In the genomic region with DNA sequence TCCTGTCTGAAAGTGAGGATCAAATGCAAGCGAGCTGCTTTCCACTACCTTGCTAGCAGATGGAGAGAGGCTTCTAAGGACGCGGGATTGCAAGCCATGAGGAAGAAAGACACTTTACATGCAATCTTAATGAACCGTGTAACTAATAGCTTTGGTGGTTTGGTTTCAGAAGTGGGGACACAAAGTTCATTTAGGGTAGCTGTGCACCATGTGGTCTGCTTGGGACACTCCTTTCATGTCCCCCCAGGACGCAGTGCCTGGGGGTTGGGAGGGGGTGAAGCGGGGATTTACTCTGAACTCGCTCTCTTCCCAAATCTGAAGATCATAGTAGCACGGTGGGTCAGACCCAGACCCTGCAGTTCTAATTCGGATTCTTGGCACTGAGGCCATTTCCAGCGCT, we compare ENCODE assay signal across 9 mouse cellular contexts. TPM values are rescaled to one million over a fixed set of nuclear protein-coding genes. Genes with fewer than 3 reads are reported as not detected.
DNase-seq lines count a peak whose midpoint lies in the region; ATAC-seq lines count a peak whose summit lies in the region.
"Had no signal": no experiment of that assay in that cellular context is flagged by ENCODE, and none has a peak within 500 bp of the region (broad histone marks: within the 10 kb centered on the region; RNA-seq: fewer than 3 reads in every experiment).

No protein-coding gene starts in this region.

- peaks cover 83% of the 10 kb centered on the region for H3K27me3 ChIP-seq in megakaryocyte, embryonic 14.5 days (replicated peaks)
- peaks cover 23% of the 10 kb centered on the region for H3K27me3 ChIP-seq in hindbrain, embryonic 11.5 days (ENCODE audit: control insufficient read depth, insufficient read depth, low read length)
- H3K27me3 ChIP-seq in liver, embryonic 16.5 days (ENCODE audit: control insufficient read depth, insufficient read depth, low read depth, low read length), result peaks cover 25% of the 10 kb centered on the region

- peak overlapping the region; percentile 56 for H3K4me2 ChIP-seq in hindbrain, embryonic 11.5 days (replicated peaks; ENCODE audit: low read depth, low read length)
- H3K4me2 ChIP-seq in liver, embryonic 16.5 days (ENCODE audit: low read depth, low read length), result peak overlapping the region; percentile 54

- peak overlapping the region; percentile 38 for H3K4me3 ChIP-seq in megakaryocyte, embryonic 14.5 days (replicated peaks)
- peak overlapping the region; percentile 25; the same call in 1 of the 2 replicates for H3K4me3 ChIP-seq in hindbrain, embryonic 11.5 days (ENCODE audit: low read depth, low read length)
- H3K4me3 ChIP-seq in liver, embryonic 16.5 days (ENCODE audit: low read depth, low read length), result no peak overlapping the region

- no peaks in the 10 kb centered on the region for H3K9me3 ChIP-seq in megakaryocyte, embryonic 14.5 days
- no peaks in the 10 kb centered on the region for H3K9me3 ChIP-seq in hindbrain, embryonic 11.5 days (ENCODE audit: control insufficient read depth, low read length)
- H3K9me3 ChIP-seq in liver, embryonic 16.5 days (replicated peaks; ENCODE audit: control insufficient read depth, low read length), result no peaks in the 10 kb centered on the region

- DNase-seq in hindbrain, embryonic 11.5 days (ENCODE audit: low spot score), result peak; percentile 44
- DNase-seq in frontal cortex, postnatal 14 days (ENCODE audit: low spot score in 2 of 2), result no peak
- DNase-seq in natural killer cell, adult 2 months (ENCODE audit: low spot score in 2 of 2), result no peak
- DNase-seq: cerebellum, adult 9-11 months; thymus, adult 2 months had no signal

- no peak overlapping the region for H3K9ac ChIP-seq in hindbrain, embryonic 11.5 days (ENCODE audit: low read depth, low read length)
- H3K9ac ChIP-seq in liver, embryonic 16.5 days (ENCODE audit: low read depth, low read length), result no peak overlapping the region

- H3K4me1 ChIP-seq in megakaryocyte, embryonic 14.5 days, result peaks cover 10% of the 10 kb centered on the region
- H3K4me1 ChIP-seq in hindbrain, embryonic 11.5 days (replicated peaks; ENCODE audit: control insufficient read depth, insufficient read depth, low read length), result 0 out of 2 replicates have a peak, but pooled peaks cover 3% of the 10 kb centered on the region
- no peaks in the 10 kb centered on the region for H3K4me1 ChIP-seq in liver, embryonic 16.5 days (ENCODE audit: control insufficient read depth, low read depth, low read length)

- H3K27ac ChIP-seq in hindbrain, embryonic 11.5 days (ENCODE audit: low read depth, low read length), result no peak overlapping the region
- no peak overlapping the region for H3K27ac ChIP-seq in liver, embryonic 16.5 days (ENCODE audit: low read length)

- no peak for ATAC-seq in megakaryocyte, adult 5-6 weeks (ENCODE audit: poor library complexity, severe bottlenecking)
- ATAC-seq in hindbrain, embryonic 11.5 days (ENCODE audit: low FRiP score), result no peak
- no peak for ATAC-seq in liver, embryonic 16.5 days (ENCODE audit: low read depth)
- no peak for ATAC-seq in erythroblast, adult 5-6 weeks (replicated peaks; ENCODE audit: low FRiP score, poor library complexity, severe bottlenecking)

- H3K36me3 ChIP-seq in megakaryocyte, embryonic 14.5 days (replicated peaks; ENCODE audit: low read length), result no peaks in the 10 kb centered on the region
- no peaks in the 10 kb centered on the region for H3K36me3 ChIP-seq in hindbrain, embryonic 11.5 days (ENCODE audit: control insufficient read depth, insufficient read depth, low read length)
- no peaks in the 10 kb centered on the region for H3K36me3 ChIP-seq in liver, embryonic 16.5 days (ENCODE audit: control insufficient read depth, insufficient read depth)

- WGBS in hindbrain, embryonic 11.5 days, result 18% methylated on average over 10 of the region's 10 CpGs
- 17% methylated on average over 10 of the region's 10 CpGs for WGBS in liver, embryonic 16.5 days (ENCODE audit: insufficient replicate concordance)

RNA-seq across cellular contexts. Expression of a gene that starts 0.7 kb away (rescaled TPM):
- not detected in 2 replicates for polyA plus RNA-seq in megakaryocyte, embryonic 14.5 days (2012; ENCODE audit: insufficient read depth, low replicate concordance)
- not detected in 2 replicates for total RNA-seq in megakaryocyte, adult 5-6 weeks (2015)
- total RNA-seq in megakaryocyte, adult 5-6 weeks (2017), result not detected in 2 replicates
- not detected in 2 replicates for polyA plus RNA-seq in hindbrain, embryonic 11.5 days (2014; fragmentation: Nextera tagmentation; extraction: Ambion mirVana)
- polyA plus RNA-seq in liver, embryonic 16.5 days (2015; fragmentation: Nextera tagmentation; extraction: Ambion mirVana), result 0.06 TPM in 1 of 2 replicates, not detected in the other
- not detected in 2 replicates for total RNA-seq in erythroblast, adult 5-6 weeks (2015; ENCODE audit: low replicate concordance)
- total RNA-seq in erythroblast, adult 5-6 weeks (2017; ENCODE audit: low replicate concordance), result not detected in 2 replicates

RNA-seq across cellular contexts. Expression of a gene that starts 36.2 kb away (rescaled TPM):
- polyA plus RNA-seq in megakaryocyte, embryonic 14.5 days (2012; ENCODE audit: insufficient read depth, low replicate concordance), result not detected in 2 replicates
- not detected in 2 replicates for total RNA-seq in megakaryocyte, adult 5-6 weeks (2015)
- total RNA-seq in megakaryocyte, adult 5-6 weeks (2017), result not detected in 2 replicates
- 0.08 and 0.15 TPM in 2 replicates for polyA plus RNA-seq in hindbrain, embryonic 11.5 days (2014; fragmentation: Nextera tagmentation; extraction: Ambion mirVana)
- polyA plus RNA-seq in liver, embryonic 16.5 days (2015; fragmentation: Nextera tagmentation; extraction: Ambion mirVana), result 20.0 and 23.6 TPM in 2 replicates
- total RNA-seq in erythroblast, adult 5-6 weeks (2015; ENCODE audit: low replicate concordance), result not detected in 2 replicates
- total RNA-seq in erythroblast, adult 5-6 weeks (2017; ENCODE audit: low replicate concordance), result not detected in 2 replicates

Comparison
In these comparisons a context has a peak if more than half of its experiments do, and no peak if none do; other contexts are left out.
1. RNA of a gene that starts 36.2 kb away (polyA plus RNA-seq): 20.0 to 23.6 TPM in liver, embryonic 16.5 days; 0.08 to 0.15 TPM in hindbrain, embryonic 11.5 days and not detected in megakaryocyte, embryonic 14.5 days; every median in the first group is over 10 times any median in the second.